Mouse (Mus musculus) neural tube, embryonic 13.5 days (tissue): ENCODE data around the gene Desi2. TPM values are rescaled to one million over a fixed set of nuclear protein-coding genes. Genes with fewer than 3 reads are reported as not detected.
"Not testable (repeated sequence)": the region's sequence is repeated elsewhere in the genome, so short reads cannot be mapped to it uniquely, and the experiment has no call there.

ENCODE experiments used
- ATAC-seq: fragments of 200-750 bp; cut with Nextera tagmentation; 2 replicates; pipeline ENCODE4 v1.8.0; 2017; ENCODE audit warnings: low read depth, mild to moderate bottlenecking, moderate TSS enrichment, moderate library complexity
- H3K27ac ChIP-seq: fragments of 300-500 bp; sonication (generic); replicated peaks from 2 replicates; pipeline ENCODE4 v1.5.1; 2015; ENCODE audit warnings: moderate library complexity, mild to moderate bottlenecking, inconsistent platforms
- H3K27me3 ChIP-seq: fragments of 300-500 bp; sonication (generic); 2 replicates; pipeline ENCODE4 v1.6.1; 2015; ENCODE audit warnings: mild to moderate bottlenecking, inconsistent platforms
- H3K36me3 ChIP-seq: fragments of 300-500 bp; sonication (generic); 2 replicates; pipeline ENCODE4 v1.6.1; 2015; ENCODE audit warnings: mild to moderate bottlenecking, inconsistent platforms
- H3K4me1 ChIP-seq: fragments of 300-500 bp; sonication (generic); replicated peaks from 2 replicates; pipeline ENCODE4 v1.6.1; 2015; ENCODE audit warnings: inconsistent platforms
- H3K4me2 ChIP-seq: fragments of 300-500 bp; sonication (generic); 2 replicates; pipeline ENCODE4 v1.6.1; 2015; ENCODE audit warnings: inconsistent platforms, mild to moderate bottlenecking, moderate library complexity
- H3K4me3 ChIP-seq: fragments of 300-500 bp; sonication (generic); 2 replicates; pipeline ENCODE4 v1.5.1; 2015; ENCODE audit warnings: mild to moderate bottlenecking, inconsistent platforms
- H3K9ac ChIP-seq: fragments of 300-500 bp; sonication (generic); 2 replicates; pipeline ENCODE4 v1.6.1; 2015; ENCODE audit warnings: moderate library complexity, mild to moderate bottlenecking, inconsistent platforms
- H3K9me3 ChIP-seq: fragments of 300-500 bp; sonication (generic); 2 replicates; pipeline ENCODE4 v1.6.1; 2016; ENCODE audit warnings: inconsistent platforms
- WGBS: fragments of 180-500 bp; shearing (Covaris S2); methylation state at CpG from one replicate; pipeline ENCODE4 v1.1.7; 2015; 5-methylcytosine and 5-hydroxymethylcytosine counted together
- polyA plus RNA-seq: library from polyadenylated mRNA; unstranded; fragments of >200 nt; fragmentation: Nextera tagmentation; extraction: Ambion mirVana; gene quantifications from 2 replicates; pipeline ENCODE4 v1.2.1, GENCODE M21; 2015

Gene Desi2
- 21.8 and 24.6 TPM in 2 replicates for polyA plus RNA-seq

- H3K9me3 ChIP-seq, H3K27me3 ChIP-seq, H3K36me3 ChIP-seq: not testable (repeated sequence)
- ATAC-seq, result peak; percentile 99
- peak within 1 kb of the TSS; percentile 74 for H3K27ac ChIP-seq
- H3K9ac ChIP-seq, result peak within 1 kb of the TSS; percentile 66
- peak within 1 kb of the TSS; percentile 64 for H3K4me3 ChIP-seq
- WGBS, result under 1% methylated on average over 37 of the region's 37 CpGs
- H3K4me2 ChIP-seq, result peak within 1 kb of the TSS; percentile 67
- H3K4me1 ChIP-seq, result peaks cover 16% of the 10 kb centered on the region
Measured at GRCm38 (mm10) chr1:178187216-178187791, at the start of gene Desi2. TSS of gene Desi2 (plus strand) at chr1:178187417.

GRCm38 (mm10) chr1:178146513-178146912, 40.7 kb upstream of the Desi2 start:
- not testable (repeated sequence) for H3K9ac ChIP-seq, H3K27ac ChIP-seq, H3K4me1 ChIP-seq, H3K4me2 ChIP-seq, H3K4me3 ChIP-seq, H3K9me3 ChIP-seq, ATAC-seq, H3K27me3 ChIP-seq, H3K36me3 ChIP-seq
- 7% methylated on average over 1 of the region's 2 CpGs for WGBS

- WGBS, result 29% methylated on average over 4 of the region's 4 CpGs
- H3K4me1 ChIP-seq, H3K36me3 ChIP-seq, H3K27ac ChIP-seq, H3K27me3 ChIP-seq, H3K9ac ChIP-seq, H3K9me3 ChIP-seq, H3K4me3 ChIP-seq, ATAC-seq, H3K4me2 ChIP-seq: not testable (repeated sequence)
Measured at GRCm38 (mm10) chr1:178146915-178147314, 40.3 kb upstream of the Desi2 start.

GRCm38 (mm10) chr1:178182251-178182650, 5.0 kb upstream of the Desi2 start:
- Histone ChIP-seq H3K4me3 (no peak overlapping the region), H3K9me3 (no peaks in the 10 kb centered on the region), H3K27ac (no peak overlapping the region), H3K27me3 (no peaks in the 10 kb centered on the region), H3K4me1 (0 out of 2 replicates have a peak, but pooled peaks cover 3% of the 10 kb centered on the region), H3K36me3 (no peaks in the 10 kb centered on the region), H3K4me2 (no peak overlapping the region), H3K9ac (no peak overlapping the region)
- 93% methylated on average over 2 of the region's 2 CpGs for WGBS
- no peak for ATAC-seq

GRCm38 (mm10) chr1:178185591-178185990, 1.6 kb upstream of the Desi2 start:
- no peak overlapping the region for H3K9ac ChIP-seq
- peaks cover 16% of the 10 kb centered on the region for H3K4me1 ChIP-seq
- no peak overlapping the region for H3K4me2 ChIP-seq
- H3K9me3 ChIP-seq, result no peaks in the 10 kb centered on the region
- no peak for ATAC-seq
- H3K27ac ChIP-seq, result no peak overlapping the region
- no peak overlapping the region for H3K4me3 ChIP-seq
- H3K27me3 ChIP-seq, result no peaks in the 10 kb centered on the region
- no peaks in the 10 kb centered on the region for H3K36me3 ChIP-seq

GRCm38 (mm10) chr1:178187810-178188209, 593 bp downstream of the Desi2 start:
- peak; percentile 68 for ATAC-seq

GRCm38 (mm10) chr1:178188386-178188785, 1.2 kb downstream of the Desi2 start:
- H3K27me3 ChIP-seq, result no peaks in the 10 kb centered on the region
- 7% methylated on average over 13 of the region's 13 CpGs for WGBS
- H3K27ac ChIP-seq, result no peak overlapping the region
- ATAC-seq, result no peak
- no peaks in the 10 kb centered on the region for H3K36me3 ChIP-seq
- peak overlapping the region; percentile 67 for H3K4me2 ChIP-seq
- H3K9me3 ChIP-seq, result no peaks in the 10 kb centered on the region
- H3K4me3 ChIP-seq, result peak overlapping the region; percentile 40
- H3K9ac ChIP-seq, result peak overlapping the region; percentile 55
- peaks cover 16% of the 10 kb centered on the region for H3K4me1 ChIP-seq

More at GRCm38 (mm10) chr1:178187810-178188209, 593 bp downstream of the Desi2 start:
- WGBS, result under 1% methylated on average over 28 of the region's 38 CpGs
- Histone ChIP-seq H3K9ac (peak overlapping the region; percentile 66), H3K4me2 (peak overlapping the region; percentile 48), H3K4me1 (peaks cover 16% of the 10 kb centered on the region), H3K27ac (peak overlapping the region; percentile 74), H3K4me3 (peak overlapping the region; percentile 64)
- not testable (repeated sequence) for H3K36me3 ChIP-seq, H3K9me3 ChIP-seq, H3K27me3 ChIP-seq

GRCm38 (mm10) chr1:178205701-178206325, 18.6 kb downstream of the Desi2 start:
- no peak for ATAC-seq
- H3K27ac ChIP-seq, result no peak overlapping the region
- peaks cover 5% of the 10 kb centered on the region; the same call in 1 of the 2 replicates for H3K9me3 ChIP-seq
- no peaks in the 10 kb centered on the region for H3K36me3 ChIP-seq
- WGBS, result 91% methylated on average over 10 of the region's 10 CpGs
- no peaks in the 10 kb centered on the region for H3K4me1 ChIP-seq
- H3K4me2 ChIP-seq, result no peak overlapping the region
- no peak overlapping the region for H3K4me3 ChIP-seq
- no peak overlapping the region for H3K9ac ChIP-seq
- H3K27me3 ChIP-seq, result no peaks in the 10 kb centered on the region

GRCm38 (mm10) chr1:178207856-178208255, 20.6 kb downstream of the Desi2 start:
- 82% methylated on average over 4 of the region's 4 CpGs for WGBS
- not testable (repeated sequence) for H3K27ac ChIP-seq, H3K4me1 ChIP-seq, H3K4me3 ChIP-seq, H3K9ac ChIP-seq, H3K9me3 ChIP-seq, H3K36me3 ChIP-seq, H3K27me3 ChIP-seq, ATAC-seq, H3K4me2 ChIP-seq

GRCm38 (mm10) chr1:178209966-178210365, 22.7 kb downstream of the Desi2 start:
- no peak for ATAC-seq
- no peaks in the 10 kb centered on the region for H3K27me3 ChIP-seq
- no peaks in the 10 kb centered on the region for H3K4me1 ChIP-seq
- H3K4me3 ChIP-seq, result no peak overlapping the region
- no peak overlapping the region for H3K9ac ChIP-seq
- no peak overlapping the region for H3K27ac ChIP-seq
- H3K4me2 ChIP-seq, result no peak overlapping the region
- no peaks in the 10 kb centered on the region for H3K9me3 ChIP-seq
- H3K36me3 ChIP-seq, result no peaks in the 10 kb centered on the region

GRCm38 (mm10) chr1:178217157-178217556, 29.9 kb downstream of the Desi2 start:
- no peak for ATAC-seq
- Histone ChIP-seq H3K9me3 (no peaks in the 10 kb centered on the region), H3K4me1 (no peaks in the 10 kb centered on the region), H3K27me3 (no peaks in the 10 kb centered on the region), H3K4me2 (no peak overlapping the region), H3K9ac (no peak overlapping the region), H3K27ac (no peak overlapping the region), H3K4me3 (no peak overlapping the region), H3K36me3 (no peaks in the 10 kb centered on the region)

GRCm38 (mm10) chr1:178218305-178218704, 31.1 kb downstream of the Desi2 start:
- H3K4me3 ChIP-seq, result no peak overlapping the region
- H3K9ac ChIP-seq, result no peak overlapping the region
- ATAC-seq, result no peak
- H3K4me1 ChIP-seq, result no peaks in the 10 kb centered on the region
- H3K36me3 ChIP-seq, result no peaks in the 10 kb centered on the region
- H3K27me3 ChIP-seq, result no peaks in the 10 kb centered on the region
- no peak overlapping the region for H3K27ac ChIP-seq
- H3K9me3 ChIP-seq, result no peaks in the 10 kb centered on the region
- H3K4me2 ChIP-seq, result no peak overlapping the region
